Mouse (Mus musculus): ENCODE measurements around the gene Foxa2.

Gene Foxa2

GRCm38 (mm10) chr2:148046799-148047165, at the start of gene Foxa2:
TSS of gene Foxa2 (minus strand) at chr2:148046969.
- DNase-seq = no peak

- DNase-seq = no peak
These were observed 45.3 kb upstream of the Foxa2 start for GRCm38 (mm10) chr2:148092089-148092488.

GRCm38 (mm10) chr2:148091657-148092056, 44.9 kb upstream of the Foxa2 start:
- DNase-seq = no peak

- no peak for DNase-seq
These were observed 43.3 kb upstream of the Foxa2 start for GRCm38 (mm10) chr2:148090071-148090470.

GRCm38 (mm10) chr2:148085529-148085928, 38.8 kb upstream of the Foxa2 start:
- no peak for DNase-seq

GRCm38 (mm10) chr2:148085126-148085525, 38.4 kb upstream of the Foxa2 start:
- DNase-seq = no peak

GRCm38 (mm10) chr2:148082283-148082682, 35.5 kb upstream of the Foxa2 start:
- peak; percentile 16 to 18 for DNase-seq

GRCm38 (mm10) chr2:148060705-148061104, 13.9 kb upstream of the Foxa2 start:
- DNase-seq = no peak

GRCm38 (mm10) chr2:148053411-148053810, 6.6 kb upstream of the Foxa2 start:
- DNase-seq = no peak

- DNase-seq = peak; percentile 49 to 55
These were observed 1.8 kb upstream of the Foxa2 start for GRCm38 (mm10) chr2:148048484-148049129.

- DNase-seq = no peak
These were observed 842 bp upstream of the Foxa2 start for GRCm38 (mm10) chr2:148047611-148048010.

- no peak for DNase-seq
These were observed 601 bp downstream of the Foxa2 start for GRCm38 (mm10) chr2:148045937-148046798.

GRCm38 (mm10) chr2:148045543-148045936, 1.2 kb downstream of the Foxa2 start:
- no peak for DNase-seq

- DNase-seq = no peak
These were observed 1.8 kb downstream of the Foxa2 start for GRCm38 (mm10) chr2:148044877-148045539.

GRCm38 (mm10) chr2:148043976-148044876, 2.5 kb downstream of the Foxa2 start:
- no peak for DNase-seq

- no peak for DNase-seq
These were observed 3.3 kb downstream of the Foxa2 start for GRCm38 (mm10) chr2:148043271-148043975.

GRCm38 (mm10) chr2:148042126-148042640, 4.6 kb downstream of the Foxa2 start:
- no peak for DNase-seq

GRCm38 (mm10) chr2:148041381-148041780, 5.4 kb downstream of the Foxa2 start:
- no peak for DNase-seq

GRCm38 (mm10) chr2:148040236-148041121, 6.3 kb downstream of the Foxa2 start:
- DNase-seq = no peak

All from cerebellum, postnatal 36 days (tissue).